Mouse (Mus musculus): ENCODE results near the gene Lmntd1.

The Lmntd1 gene

DNA sequence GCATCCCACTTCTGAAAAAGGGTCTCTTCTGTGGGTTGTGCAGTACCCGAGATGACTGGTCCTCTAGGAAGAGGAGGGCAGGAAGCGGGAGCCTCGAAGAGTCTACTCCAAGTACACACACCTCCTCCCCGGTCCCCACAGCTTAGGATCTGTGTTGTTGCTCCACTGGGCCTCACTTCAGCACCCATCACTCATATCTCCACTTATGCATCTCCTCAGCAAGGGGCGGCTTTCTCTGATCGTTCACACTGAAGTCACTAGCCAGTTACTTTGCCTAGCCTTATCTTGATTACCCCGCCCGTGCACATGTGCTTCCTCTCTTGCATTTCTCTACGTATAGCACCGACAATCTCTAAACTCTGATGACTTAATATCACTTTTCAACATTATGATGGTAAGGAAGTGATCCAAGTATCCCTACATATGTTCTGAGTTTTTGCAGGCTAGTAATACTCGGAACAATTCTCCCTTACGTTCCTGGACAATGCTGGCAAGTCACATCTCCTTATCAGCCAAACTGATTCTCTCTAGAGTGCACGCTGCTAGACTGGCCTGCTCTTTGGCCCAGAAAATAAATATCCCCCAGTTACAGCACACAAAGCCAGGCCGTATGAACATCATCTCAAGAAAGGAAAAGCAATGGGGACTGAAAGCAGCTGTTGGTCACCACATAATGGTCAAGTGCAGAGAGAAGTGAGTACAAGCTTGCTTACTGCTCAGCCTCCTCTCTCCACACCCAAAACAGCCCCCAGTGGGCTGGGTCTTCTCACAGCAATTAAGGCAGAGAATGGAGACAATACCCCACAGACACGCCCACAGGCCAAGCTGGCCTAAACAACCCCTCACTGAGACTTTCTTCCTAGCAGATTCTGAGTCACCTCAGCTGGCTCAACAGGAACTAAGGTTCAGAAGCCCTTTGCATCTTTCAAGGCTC lies 56.8 kb downstream of the Lmntd1 start:
- DNase-seq: no peak

DNA sequence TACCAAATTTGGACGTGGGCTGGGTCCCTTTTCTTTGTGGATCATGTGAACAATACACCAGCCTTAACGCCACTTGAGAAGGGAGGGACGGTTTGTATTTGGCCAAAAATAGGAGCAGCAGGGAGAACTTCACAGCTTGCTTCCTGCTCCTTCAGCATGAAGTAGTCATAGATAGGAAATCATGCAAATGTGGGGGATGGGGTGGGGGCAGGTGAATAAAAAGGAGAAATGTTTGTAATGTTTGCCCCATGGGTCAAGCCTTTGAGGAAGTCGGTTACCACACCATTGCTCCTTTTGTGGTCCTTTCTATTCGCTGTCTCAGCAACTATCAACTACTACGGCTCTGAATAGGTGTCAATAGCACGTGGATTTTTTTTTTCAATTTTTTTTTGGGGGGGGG lies 60.9 kb downstream of the Lmntd1 start:
- no peak for DNase-seq

- DNase-seq: no peak
Observed at GRCm38 (mm10) chr6:145552817-145553216, 61.3 kb downstream of the Lmntd1 start.

DNA sequence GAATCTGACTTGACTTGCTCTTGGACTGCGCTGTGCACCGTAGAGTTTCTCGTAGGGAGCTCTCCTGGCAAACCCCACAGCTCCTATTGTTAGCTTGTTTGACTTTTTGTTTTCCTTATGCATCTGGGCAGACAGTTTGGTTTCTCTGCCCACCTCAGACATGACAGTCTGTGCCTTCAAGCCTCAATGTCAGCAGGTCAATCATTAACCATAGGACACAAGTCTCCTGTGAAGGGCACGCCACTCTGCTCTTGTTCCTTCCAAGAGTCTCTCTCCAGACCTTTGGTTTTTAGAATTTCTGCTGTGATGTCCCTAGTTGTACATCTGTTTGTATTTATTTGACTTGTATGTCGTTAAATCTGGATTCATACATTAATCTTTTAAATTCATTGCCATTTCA lies 63.1 kb downstream of the Lmntd1 start:
- DNase-seq: no peak

DNA sequence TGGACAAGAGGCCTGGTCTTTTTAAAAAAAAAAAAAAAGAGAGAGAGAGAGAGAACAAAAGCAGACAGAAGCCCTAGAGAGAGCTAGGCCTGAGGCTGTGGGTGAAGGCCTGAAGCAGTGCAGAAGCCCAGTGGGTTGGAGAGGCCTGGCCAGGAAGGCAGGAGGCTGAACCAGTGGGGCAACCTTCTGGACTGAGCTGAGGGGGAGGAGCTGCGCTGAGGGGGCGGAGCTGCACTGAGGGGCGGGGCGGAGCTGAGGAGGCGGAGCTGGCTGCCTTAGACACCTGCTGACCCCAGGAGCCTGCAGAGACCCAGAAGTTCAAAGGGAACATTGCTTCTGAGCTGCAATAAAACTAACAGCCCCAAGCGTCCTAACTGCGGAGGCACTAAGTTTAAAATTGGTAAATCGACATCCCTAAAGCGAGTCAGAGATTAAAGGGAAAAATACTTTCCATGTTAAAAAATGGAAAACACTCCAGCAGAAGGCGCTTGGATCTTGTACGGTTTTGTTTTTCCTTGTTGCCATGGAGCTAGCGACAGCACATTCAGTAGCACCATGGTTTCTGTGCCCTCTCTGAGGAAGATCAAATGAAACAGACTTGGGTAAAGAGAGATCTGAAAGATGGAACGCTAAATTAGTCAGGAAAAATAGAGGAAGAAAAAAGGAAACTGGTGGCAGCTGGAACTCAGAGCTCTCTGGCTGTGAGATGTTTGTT lies 68.0 kb downstream of the Lmntd1 start:
- DNase-seq: peak; percentile 34

DNA sequence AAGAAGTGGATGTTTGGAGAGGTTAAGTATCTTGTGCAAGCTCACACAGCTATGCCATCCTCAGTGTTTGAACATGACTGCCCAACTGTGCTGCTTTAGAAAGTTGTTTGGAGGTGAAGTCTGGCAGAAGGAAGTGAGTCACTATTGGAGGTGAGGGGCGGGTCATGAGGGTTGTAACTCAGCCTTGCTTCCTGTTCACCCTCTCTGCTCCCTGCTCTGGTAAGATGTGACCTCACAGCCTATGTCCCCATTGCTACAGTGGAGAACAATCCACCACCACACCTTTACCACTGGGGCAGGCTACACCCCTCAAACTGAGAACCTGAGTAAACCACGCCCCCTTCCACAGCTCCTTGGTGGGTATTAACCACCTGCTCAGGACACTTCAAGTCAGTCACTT lies 69.3 kb downstream of the Lmntd1 start:
- no peak for DNase-seq

GRCm38 (mm10) chr6:145544304-145544703 lies 69.8 kb downstream of the Lmntd1 start:
- DNase-seq: no peak

GRCm38 (mm10) chr6:145539568-145539859 lies 74.6 kb downstream of the Lmntd1 start:
- DNase-seq: no peak

DNA sequence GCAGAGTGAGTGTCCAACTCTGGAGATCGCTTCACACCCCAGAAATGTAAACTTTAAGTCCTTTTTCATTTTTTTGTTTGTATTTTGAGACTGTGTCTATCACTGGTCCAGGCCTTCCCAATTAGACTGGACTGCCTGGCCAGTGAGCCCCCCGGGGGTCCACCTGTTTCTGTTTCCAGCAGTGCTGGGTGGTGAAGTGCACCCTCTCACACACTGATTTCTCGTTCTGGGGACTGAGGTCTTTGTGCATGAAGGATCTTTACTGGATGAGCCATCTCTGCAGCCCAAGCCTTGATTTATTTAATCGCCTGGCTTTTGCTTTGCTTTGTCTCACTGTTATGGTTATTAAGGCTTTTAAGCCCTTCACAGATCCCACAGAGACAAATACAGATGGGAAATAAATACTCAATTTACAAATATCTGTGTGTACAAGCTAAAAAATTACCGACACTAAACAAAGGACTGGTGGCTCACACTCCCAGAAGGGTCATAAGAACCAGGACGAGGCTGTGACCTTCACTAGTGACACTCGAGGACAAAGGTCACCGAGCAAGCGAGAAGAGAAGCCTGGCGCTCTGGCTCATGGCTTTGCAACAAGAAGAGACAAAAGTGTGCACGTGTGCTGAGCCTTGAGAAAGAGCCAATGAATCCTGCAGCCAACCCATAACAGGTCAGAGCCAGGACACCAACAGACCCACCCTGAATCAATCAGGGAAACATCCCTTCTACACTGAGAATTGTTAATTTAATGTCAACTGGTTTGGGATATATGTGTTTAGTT lies 75.1 kb downstream of the Lmntd1 start:
- DNase-seq: no peak

- DNase-seq: no peak
Observed at GRCm38 (mm10) chr6:145530464-145530863, 83.7 kb downstream of the Lmntd1 start.

- no peak for DNase-seq
Observed at GRCm38 (mm10) chr6:145523337-145523736, 90.8 kb downstream of the Lmntd1 start.

- DNase-seq: no peak
Observed at GRCm38 (mm10) chr6:145522617-145523016, 91.5 kb downstream of the Lmntd1 start.

DNA sequence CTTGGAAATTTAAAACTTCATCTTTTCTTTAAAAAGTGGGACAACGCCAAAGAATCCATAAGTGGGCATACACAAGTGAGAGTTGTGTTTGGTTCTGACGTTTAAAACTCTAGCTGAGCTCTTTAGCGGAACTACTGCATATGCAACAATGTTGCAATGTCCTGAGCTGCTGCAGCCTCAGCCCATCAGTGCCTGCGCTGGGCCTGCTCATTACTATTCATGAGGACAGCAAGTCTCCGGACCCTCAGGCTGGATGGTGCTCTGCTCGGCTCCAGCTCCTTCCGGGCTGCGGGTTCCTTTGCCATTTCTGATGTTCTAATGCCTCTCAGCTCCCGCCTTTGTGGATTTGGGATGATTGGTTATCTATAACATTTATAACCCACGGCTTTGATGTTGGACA lies 97.1 kb downstream of the Lmntd1 start:
- no peak for DNase-seq

- DNase-seq: peak; percentile 37
Observed at GRCm38 (mm10) chr6:145515859-145516581, 98.1 kb downstream of the Lmntd1 start.

DNA sequence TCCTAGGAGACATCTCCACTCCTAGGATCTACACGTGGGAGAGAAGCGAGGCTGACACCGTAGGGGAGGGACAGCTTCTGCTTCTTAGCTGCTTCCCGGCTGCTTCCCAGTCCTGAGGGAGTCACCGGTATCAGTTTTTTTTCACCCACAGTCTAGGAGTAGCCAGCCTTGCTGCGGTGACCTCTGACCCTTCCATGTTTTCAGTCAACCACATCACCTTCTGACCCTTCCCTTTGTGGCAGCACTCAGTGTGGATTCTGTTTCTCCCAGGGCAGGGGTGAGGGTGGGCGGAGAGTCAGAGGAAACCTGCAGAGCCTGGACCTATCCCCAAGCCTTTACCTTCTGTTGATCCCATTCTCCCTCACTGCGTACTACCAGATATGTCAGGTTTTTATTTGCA lies 102.9 kb downstream of the Lmntd1 start:
- no peak for DNase-seq

- DNase-seq: no peak
Observed at GRCm38 (mm10) chr6:145508828-145509227, 105.3 kb downstream of the Lmntd1 start.

DNA sequence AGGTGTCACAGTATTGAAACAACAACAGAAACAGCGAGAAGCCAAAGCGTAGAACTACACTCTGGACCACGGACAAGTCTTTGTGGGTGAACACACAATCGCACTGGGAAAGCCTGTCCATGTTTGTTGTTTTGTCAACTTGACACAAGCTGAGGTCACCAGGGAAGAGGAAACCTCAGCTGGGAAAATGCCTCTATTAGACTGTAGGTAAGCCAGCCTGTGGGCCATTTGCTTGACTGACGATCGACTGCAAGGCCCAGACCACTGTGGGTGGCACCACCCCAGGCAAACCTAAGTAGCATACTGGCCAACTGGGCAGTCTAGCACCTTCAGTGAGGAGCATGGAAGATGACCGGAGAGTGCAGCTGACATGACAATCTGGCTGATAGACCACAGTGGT lies 112.4 kb downstream of the Lmntd1 start:
- no peak for DNase-seq

- no peak for DNase-seq
Observed at GRCm38 (mm10) chr6:145499574-145500546, 114.3 kb downstream of the Lmntd1 start.

DNA sequence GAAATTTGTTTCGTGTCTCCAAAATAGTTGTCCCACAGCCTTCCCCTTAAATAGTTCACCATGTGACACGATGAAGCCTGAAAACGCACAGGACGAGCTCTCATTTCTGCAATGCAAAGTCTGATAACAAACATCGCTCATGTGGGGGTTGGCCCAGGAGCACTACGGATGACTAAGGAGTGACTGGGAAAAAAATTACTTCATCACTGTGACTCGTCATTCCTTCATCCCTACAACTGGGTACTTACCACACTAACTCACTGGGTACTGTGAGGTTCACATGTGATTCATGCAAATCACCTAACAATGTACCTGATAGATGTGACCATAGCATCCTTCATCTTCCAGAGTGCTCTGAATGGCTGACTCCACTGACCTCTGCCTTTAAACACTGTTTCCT lies 118.4 kb downstream of the Lmntd1 start:
- no peak for DNase-seq

DNA sequence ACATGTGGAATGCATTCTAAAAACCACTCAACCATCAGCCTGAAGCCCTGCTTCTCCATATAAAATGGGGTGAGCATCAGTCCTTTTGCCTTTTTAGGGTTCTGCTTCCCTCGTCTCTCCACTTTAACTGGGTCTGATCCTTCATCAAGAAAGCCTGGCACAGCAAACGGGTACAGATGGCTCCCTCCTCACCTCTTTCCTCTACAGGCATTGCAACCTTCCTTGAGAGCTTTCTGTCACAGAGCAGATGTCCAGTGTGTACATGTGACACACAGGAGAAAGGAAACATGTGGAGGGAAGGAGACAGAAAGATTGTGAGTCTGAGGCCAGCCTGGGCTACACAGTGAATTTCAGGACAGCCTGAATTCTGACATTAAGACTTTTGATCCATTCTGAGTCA lies 125.9 kb downstream of the Lmntd1 start:
- no peak for DNase-seq

DNA sequence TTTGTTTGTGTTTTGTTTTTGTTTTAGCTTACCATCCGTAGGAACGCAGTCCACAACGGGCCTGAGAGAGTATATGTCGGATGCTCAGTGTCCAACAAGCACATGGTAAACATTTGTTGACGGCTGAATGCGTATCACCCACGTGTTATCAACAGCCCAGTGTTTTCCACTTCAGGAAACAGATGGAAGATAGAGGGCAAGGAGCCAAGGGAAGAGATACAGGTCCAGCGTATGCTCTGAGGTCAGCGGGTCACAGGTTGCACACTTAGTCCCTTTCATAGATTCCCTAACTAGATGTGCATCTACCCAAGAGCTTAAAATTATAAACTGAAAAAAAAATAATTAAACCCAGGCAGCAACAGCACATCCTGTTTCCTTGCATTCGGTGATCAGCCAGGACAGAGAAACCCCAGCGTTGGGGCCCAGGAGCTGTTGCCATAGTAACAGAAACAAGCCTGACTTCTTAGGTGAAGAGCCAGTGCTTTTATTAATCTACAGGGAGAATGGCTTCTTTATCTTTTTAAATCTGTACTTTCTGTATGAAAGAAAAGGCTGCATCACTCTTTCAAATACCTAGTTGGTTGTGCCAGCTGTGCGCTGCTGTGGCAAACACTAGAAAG lies 128.0 kb downstream of the Lmntd1 start:
- no peak for DNase-seq
